Mouse (Mus musculus) heart, adult 9 months (tissue): Measurements from ENCODE around the gene Cym.

Experiments used
- DNase-seq, 2 experiments: peaks; one replicate each; pipeline ENCODE4 v3.0.0; 2022; ENCODE audit warnings: low spot score in 2 of 2

Cym gene

DNA sequence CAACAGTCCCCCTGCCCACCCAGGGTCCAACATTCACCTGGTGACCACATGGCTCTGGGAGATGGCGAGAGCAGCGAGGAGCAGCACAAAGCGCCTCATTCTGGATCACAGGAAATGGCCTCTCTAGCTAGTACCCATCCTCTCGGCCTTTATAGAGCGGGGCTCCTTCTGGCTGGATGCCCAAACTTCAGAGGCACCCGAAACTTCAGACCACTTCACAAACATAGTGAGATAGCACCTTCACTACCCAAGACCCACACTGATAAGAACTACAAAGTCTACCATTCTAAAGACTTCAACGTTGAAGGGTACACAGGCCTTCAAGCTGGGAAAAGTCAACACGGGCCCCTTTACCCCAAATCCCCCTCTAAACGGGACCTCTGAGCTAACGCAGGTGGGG, at the start of gene Cym:
TSS of gene Cym (minus strand) at position 125 of the 400 bp plus-strand sequence.
- no peak for DNase-seq

DNA sequence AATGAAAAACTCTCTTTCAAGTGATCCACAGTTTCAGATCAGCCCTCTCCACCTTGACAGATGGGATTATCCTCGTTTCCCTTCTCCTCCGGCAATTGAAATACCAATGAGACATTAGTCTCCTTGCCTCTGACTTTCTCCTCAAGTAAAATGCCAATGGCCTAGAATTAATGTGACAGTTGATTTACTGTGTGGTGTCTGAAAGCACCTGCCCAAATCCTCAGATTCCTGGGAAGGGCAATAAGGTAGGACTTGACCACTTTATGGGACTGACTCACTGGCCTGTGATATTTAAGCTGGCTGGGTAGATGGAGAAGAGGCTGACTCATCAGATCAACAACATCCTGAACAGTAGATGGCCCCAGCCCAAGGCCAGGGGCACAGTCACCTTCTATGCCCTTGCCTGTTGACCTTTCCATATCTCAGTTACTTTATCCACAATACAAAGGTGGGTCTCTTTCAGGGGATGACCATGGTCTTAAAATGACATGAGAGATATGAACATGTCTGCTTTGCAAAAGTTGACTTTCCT, 45.3 kb upstream of the Cym start:
- DNase-seq, result no peak

DNA sequence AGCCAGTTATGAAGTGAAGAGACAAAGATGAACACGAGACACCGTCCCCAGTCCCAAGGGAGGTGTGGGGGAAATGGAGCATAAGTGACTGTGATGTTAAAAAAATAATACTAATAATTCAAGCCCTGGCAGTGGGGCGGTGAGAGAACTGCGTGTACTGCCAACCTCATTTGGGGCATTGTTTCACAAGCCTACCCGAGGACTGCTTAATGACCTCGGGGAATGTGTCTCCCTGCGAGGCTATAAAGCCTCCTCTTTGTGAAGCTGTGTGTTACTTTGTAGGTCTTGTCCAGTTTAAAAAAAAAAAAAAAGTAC, 40.3 kb upstream of the Cym start:
- no peak for DNase-seq

DNA sequence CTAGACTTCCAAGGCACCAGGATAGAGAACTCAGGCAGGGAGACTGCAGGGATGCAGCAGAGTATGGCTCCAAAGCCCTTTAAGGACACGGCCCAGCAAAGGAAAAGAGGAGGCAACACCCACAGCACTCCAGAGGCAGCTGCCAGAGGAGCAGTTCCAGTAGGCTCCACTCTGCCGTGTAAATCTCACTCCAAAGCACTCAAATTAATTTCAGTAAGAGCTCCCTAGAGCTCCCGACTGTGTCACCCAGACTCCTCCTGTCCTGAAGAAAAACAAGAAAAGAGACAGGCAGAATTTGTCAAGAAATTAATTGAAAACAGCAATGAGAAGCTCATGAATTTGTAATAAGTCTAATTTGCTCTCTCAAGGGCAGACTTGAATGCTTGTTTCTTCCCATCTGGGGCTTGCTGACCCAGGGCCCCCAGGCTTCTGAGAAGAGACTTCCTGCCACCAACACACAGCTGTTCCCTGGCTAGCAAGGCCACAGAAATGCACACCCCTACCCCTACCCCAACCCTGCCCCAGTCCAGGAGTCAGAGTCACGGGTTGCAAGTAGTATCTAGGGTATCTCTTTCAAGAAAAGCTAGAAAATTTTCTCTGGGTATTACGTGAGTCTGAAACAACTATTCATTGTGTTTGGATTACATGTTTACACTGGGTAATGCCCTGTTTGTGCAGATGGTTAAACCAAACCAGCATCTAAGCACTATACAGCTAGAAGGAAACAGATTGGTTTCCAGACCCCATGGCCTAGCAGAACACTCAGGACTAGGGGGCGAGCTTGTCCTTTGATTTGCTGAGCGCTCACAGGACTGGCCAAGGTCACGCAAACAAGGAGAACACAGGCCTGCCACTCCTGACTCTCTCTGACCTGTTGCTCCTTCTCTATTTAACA, 39.7 kb upstream of the Cym start:
- DNase-seq, result peak; percentile 32 to 42

DNA sequence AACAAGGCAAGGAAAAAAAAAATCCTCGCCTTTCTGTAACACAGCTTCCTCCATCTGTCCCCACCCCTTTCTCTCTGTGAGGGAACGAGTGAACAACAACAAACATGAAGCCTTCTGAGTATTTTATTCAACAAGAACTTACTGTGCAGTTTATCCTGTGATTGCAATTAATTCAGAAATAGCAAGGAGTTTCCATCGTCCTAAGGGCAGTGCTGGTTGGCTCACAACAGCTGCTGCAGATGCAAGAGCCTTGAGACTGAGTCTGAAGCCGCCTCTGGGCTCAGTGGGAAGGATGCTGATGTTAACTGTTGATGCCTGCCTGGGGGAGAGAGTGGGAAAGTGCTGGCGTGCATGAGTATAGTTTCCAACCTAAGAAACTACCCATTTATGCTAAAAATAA, 36.4 kb upstream of the Cym start:
- no peak for DNase-seq

DNA sequence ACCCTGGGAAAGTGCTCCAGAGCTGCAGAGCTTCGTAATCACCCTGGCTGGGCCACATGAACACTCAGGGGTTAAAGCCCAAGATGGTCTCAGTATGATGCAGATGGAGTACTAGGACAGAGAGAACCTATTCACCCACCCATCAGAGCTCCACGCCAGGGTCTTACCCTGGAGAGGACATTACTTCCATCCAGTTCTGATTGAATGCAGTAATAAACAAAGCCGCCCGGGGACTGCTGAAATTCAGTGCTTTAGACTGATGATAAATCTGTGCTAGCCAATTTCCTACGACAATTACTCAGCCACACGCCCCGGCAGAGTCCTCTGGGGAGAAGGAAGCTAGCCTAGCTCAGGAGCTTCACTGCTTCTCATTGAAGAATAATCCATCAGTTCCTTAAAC, 35.2 kb upstream of the Cym start:
- DNase-seq, result no peak

DNA sequence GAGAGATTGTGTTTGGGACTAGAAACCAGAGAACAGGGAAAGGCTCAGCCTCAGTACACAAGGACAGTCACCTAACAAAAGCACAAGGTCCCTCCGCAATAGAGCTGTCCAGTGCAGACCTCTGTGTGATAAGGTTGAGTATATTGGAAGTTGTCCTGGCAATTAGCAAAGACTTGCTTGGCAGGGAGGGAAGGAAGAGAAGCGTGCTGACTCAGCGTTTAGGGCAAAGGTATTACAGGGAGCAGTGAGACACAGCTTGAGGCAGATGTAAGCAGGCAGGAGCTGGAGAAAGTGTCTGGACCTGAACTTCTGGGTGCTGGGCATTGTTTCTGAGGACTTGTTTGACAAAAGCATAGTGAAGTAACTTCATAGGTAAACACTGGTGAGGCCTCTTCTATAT, 34.5 kb upstream of the Cym start:
- DNase-seq, result no peak

DNA sequence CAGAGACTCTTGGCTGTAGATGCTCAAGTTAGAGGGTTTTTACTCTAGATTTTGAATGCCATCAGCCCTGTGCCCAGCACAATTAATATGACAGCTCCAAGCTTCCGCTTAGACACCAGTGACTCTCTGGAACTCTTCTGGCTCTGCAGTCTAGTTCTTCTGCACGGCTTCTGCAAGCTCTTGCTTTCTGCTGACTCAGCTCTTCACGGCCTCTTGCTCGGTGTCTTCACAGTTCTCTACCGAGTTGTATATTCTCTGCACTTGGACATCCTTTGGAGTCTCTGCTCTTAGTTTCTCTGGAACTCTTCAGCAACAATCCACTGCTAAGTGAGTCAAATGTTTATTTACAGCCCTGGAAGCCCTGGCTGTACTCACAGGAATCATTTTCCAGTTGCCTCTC, 32.4 kb upstream of the Cym start:
- no peak for DNase-seq

DNA sequence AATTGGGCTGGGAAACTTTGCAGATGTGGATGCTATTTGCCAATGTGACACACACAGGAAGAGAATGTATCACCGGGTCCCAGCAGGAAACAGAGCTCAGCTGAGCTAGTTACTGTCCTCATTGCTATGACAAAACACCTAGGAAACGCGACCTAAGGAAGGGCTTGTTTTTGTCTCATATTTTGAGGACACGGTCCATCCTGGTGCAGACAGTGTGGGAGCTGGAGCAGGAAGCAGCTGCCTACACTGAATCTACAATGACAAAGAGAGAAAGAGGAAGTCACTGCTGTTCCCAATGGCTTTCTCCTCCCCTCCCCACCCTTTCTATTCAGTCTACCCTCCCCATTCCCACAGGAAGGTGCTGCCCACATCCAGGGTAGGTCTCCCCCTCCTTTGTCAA, 30.5 kb upstream of the Cym start:
- DNase-seq, result peak; percentile 41 to 72

DNA sequence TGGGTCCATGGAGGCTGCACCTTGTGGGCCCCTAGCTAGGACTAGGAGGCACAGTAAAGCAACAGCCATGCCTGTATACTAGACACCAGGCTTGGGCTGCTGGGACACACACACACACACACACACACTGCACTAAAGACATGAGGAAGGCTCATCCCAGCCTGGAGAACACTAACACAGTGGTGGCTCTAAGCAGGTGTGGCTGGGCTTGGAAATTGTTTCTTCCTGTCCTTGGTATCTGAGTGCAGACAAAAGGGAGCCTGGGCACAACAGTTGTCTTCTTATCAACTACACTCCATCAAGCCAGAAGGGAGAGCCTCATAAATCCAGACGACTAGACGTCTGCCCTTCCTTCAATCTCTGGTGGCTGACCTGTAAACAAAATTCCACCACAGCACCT, 28.8 kb upstream of the Cym start:
- no peak for DNase-seq

DNA sequence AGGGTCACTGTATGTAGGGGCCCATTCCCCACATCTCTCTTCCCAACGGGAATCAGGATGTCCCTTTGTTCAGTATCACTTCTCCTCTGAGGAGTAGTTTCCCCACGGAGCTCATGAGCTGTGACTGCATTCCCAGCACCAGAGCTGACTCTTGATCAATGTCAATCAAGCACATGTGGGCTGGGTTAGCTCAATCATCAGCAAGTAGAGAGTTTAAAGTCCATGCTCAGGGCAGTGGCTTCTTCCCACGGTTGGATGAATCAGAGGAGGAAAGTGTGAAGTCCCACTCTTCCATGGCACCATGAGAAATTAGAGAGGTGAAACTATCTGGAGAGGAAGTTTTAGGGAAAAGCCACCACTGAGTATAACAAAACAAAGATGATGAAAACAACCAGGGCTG, 27.5 kb upstream of the Cym start:
- no peak for DNase-seq

DNA sequence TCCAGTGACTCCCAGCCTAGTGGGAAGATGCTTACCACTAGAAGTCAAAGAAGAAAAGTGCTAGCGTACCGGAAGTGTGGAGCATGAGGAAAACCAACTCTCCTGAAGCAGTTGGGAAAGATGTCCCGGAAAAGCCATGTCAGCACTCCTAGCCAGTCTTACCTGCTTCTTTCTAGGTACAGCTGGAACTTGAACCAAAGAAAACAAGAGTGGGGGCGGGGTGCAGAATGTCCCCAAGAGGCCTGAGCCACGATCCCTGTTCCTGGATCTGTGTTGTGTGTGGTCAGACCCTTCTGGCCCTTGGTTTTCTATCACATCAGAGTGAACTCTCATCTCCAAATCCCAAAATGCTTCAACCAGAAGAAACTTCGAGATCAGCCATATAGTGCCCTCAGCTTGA, 25.3 kb upstream of the Cym start:
- no peak for DNase-seq

DNA sequence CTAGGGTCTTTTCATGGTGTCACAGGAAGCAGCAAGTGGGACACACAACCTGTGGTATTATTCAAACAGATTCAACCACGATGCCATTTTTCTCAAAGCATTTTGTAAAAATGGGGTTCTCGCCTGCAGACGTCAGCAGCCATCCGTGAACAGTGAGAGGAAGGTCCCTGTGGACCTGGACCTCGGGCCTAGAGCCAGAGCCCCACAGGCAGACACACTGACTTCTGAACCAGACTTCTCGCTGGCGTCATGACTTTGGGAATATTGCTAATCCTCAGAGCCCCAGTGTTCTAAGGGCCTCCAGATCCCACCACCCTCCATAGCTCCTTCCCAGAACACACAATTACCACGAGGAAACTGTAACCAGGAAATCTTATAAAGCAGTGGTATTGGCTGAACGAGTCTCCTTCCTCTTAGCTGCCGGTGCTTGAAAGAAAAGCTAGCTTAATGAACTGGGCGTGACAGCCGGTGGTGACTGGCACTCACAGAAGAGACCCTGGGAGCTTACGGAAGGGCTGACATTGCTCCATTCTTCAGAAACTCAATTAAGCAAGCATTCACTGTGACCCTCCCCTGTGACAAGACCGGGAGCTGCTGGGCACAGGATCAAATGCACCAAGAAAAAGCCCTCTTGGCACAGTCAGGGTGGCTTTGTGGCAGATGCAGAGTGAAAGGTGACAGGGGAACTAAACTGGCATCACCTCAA, 20.0 kb upstream of the Cym start:
- no peak for DNase-seq

DNA sequence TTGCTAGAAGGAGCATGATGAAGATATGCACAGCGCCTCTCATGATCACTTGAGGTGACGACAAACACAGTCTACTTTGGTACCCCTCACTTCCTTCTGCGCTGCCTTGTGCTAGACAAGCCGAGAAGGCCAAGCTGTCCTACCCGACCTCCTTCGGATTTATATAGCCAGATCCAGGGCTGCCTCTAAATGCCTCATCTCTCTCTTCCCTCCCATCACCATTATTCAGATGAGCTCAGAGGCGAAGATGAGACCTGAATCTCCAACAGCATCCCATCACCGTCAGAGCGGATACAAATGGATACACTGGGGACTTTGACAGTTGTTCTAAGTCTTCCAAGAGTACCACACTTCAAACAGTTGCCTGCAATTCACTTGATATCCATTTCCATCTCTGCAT, 18.1 kb upstream of the Cym start, which contains the start of gene Prok1:
TSS of gene Prok1 (minus strand) at position 101 of the 400 bp plus-strand sequence.
- DNase-seq, result no peak

DNA sequence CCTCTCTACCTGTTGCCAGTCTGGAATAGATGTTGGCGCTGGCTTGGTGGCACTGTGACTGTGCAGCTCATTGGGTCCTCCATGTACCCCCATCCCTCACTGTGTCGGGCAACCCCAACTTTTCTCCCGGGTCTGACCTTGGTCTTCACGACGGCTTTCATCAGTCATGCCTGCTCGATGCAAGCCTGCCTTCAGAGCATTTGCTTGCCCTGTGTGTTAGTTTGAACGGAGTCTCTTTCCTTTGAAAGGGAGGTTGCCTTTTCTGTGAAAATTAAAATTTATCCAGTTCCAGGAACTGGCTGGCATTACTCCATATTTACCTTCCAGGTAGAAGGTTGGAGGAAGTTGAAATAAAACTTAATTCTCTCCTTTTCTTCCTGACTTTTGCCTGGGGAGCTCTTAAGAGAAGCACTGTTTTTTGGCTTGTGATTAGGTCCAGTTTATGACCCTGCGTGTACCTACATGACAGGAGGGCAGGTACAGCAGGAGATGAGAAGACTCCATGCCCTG, 17.0 kb upstream of the Cym start:
- DNase-seq, result no peak

DNA sequence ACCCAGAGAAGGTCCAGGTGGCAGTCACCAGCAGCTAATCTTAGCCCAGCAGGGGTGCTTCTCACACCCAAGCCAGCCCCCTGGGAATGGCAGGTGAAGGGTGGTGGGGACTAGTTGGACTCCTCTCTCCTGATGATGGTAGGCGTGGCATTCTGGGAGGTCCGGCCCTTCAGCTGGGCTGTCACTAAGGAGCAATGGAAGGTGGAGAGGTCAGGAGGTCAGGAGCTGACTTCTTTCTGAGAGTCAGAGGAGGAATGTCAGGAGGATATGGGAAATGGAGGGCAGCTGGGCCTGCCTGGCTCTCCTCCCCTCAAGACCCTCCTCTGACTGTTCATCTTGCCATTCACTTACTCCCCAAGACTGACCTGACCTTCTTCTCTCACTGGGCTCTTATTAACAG, 16.5 kb upstream of the Cym start:
- no peak for DNase-seq

DNA sequence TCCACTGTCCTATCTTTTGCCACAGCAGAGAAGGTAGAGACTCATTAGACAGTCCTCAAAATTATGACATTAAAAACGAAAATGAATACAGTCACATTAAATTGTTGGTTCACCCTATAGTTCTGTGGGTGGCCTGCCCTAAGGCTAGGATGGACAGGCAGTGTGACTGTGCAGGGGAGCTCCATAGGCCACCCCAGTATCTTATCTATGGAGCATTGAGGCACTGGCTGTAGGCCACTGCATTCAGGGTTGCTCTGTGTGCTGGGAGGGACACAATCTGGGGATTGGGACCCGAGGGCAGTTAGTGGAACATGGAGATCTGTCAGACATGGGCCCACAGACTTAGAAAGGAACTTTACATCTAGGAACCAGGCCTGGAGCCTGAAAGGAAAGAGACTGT, 12.4 kb upstream of the Cym start:
- DNase-seq, result no peak

DNA sequence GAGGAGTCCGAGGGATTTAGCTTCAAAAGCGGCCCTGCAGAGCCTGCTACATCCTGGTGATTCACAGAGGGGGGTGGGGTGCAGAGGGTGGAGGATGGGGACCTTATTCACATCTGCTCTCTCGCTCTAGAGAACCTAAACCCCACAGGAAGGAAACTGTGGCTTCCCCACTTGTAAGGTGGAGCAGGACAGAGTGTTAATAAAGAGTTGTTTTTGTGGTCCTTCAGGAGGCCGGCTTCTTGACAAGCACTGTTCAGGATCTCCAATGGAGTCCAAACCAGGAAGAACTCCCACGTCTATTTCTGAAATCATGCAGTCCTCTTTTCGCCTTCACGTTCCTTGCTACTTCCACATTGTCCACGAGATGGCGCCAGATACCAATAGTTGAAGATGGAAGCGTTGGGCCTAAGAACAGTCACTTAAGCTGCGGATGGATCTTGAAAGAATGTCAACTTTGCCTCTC, 11.8 kb upstream of the Cym start:
- DNase-seq, result peak; percentile 69 to 78

DNA sequence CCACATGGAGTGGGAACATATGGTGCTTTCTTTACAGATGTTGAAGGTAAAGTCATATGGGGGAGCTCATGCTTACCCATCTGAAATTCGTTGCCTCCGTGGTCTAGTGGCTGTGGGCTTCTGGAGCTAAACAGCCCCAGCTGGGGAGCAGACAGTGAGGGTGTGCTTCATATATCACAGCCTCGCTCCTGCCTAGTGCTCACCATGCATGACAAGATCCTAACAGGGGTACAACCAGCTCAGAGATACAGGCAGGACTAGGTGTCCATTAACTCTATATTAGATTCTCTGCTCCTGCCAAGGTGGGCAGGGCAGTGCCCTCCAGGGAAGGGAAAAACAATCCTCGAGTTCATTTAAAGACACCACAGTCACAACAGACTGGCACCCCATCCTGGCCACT, 9.7 kb upstream of the Cym start:
- no peak for DNase-seq

DNA sequence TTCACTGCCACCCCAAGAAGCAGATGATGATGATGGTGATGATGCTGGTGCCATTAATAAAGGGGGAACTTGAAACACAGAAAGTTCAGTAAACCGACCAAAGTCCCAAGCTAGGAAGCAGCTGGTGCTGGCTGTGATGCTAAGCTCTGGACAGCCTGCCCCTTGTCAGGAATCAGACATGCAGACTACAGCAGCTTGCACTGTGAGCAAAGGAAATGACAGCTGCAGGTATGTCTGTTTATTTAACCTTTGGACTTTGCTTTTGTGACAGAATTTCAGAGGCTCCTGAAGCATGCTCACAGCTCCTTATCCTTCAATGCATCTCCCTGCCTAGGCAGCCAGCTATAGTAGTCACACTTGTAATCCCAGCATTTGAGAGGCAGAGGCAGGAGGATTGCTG, 9.0 kb upstream of the Cym start, which contains the start of gene A630076J17Rik:
TSS of gene A630076J17Rik (plus strand) at position 88 of the 400 bp plus-strand sequence.
- DNase-seq, result peak in 1 of 2 experiments; percentile 17

DNA sequence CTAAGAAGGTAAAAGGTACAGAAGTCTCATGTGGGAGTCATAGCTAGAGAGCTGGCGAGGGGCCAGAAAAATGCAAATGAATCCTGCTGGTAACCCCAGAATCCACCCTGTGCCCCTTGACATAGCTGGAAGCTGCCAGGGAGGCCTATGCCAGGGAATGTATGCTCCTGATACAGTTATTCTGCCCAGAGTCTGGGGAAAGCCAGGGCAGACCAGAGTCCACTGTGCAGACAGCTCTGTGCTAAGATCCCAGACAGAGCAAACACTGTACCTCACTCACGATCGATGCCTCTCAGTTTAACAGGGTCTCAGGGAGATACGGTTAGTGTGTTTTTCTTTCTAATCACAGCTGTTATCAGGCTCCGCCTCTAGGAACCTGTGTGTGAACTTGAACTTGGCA, 8.3 kb upstream of the Cym start:
- DNase-seq, result no peak

DNA sequence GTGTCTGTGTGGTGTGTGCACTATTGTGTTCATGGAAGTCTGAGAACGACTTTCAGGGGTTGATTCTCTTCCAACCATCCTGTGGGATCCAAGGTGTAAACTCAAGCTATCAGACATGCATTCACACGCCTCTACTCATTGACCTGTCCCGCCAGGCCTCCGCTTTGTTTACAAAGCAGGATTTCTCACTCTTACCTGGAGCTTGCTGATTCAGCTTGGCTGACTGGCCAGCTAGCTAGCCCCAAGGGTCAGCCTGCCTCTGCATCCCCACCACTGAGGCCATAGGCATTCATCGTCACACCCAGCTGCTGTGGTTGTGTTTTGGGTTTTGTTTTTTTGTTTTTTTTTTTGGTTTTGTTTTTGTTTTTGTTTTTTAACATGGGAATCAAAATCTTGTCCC, 7.7 kb upstream of the Cym start:
- DNase-seq, result no peak

DNA sequence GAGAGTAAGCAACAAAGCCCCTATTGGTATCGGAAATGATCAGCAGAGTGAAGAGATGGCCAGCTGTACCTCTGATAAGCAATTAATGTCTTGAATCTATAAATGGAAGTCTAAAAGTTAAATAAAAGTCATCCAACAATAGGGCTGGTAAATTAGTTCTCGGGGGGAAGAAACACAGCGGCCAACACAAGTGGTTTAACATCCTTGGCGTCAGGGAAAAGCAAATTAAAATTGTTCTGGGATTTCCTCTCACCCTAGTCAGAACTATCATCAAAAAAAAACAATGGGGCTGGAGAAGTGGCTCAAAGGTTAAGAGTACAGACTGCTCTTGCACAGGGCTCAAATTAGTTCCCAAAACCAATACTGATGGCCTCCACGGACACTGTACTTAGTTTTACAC, 4.3 kb upstream of the Cym start:
- peak in 1 of 2 experiments; percentile 62 for DNase-seq
